Mouse (Mus musculus): ENCODE results near the gene Adcy7. TPM values are rescaled to one million over a fixed set of nuclear protein-coding genes. Genes with fewer than 3 reads are reported as not detected.

The Adcy7 gene
- polyA plus RNA-seq, 1 experiment from 2014 or later, result 2.1 TPM

- Histone ChIP-seq H3K4me2 (ENCODE audit: low read depth, low read length) (no peak overlapping the region), H3K27me3 (ENCODE audit: control insufficient read depth, insufficient read depth, low read length) (no peaks in the 10 kb centered on the region), H3K4me3 (ENCODE audit: low read depth, low read length) (no peak overlapping the region), H3K9me3 (replicated peaks; ENCODE audit: control insufficient read depth, low read length) (no peaks in the 10 kb centered on the region), H3K27ac (replicated peaks; ENCODE audit: low read depth, low read length) (no peak overlapping the region), H3K36me3 (replicated peaks; ENCODE audit: control insufficient read depth, insufficient read depth, low read depth, low read length) (no peaks in the 10 kb centered on the region), H3K4me1 (ENCODE audit: control insufficient read depth, insufficient read depth, low read length) (no peaks in the 10 kb centered on the region), H3K9ac (replicated peaks; ENCODE audit: low read length) (no peak overlapping the region)
- ATAC-seq (replicated peaks; ENCODE audit: insufficient number of reproducible peaks, low FRiP score, low TSS enrichment, low read depth) (no peak), DNase-seq (ENCODE audit: low spot score) (no peak)
- WGBS, result 75% methylated on average over 10 of the region's 10 CpGs
Measured at GRCm38 (mm10) chr8:88309274-88309873, 37.2 kb downstream of the Adcy7 start.

GRCm38 (mm10) chr8:88309881-88310280, 37.7 kb downstream of the Adcy7 start:
- ATAC-seq (replicated peaks; ENCODE audit: insufficient number of reproducible peaks, low FRiP score, low TSS enrichment, low read depth) (no peak), DNase-seq (ENCODE audit: low spot score) (no peak)
- no peaks in the 10 kb centered on the region for H3K36me3 ChIP-seq (replicated peaks; ENCODE audit: control insufficient read depth, insufficient read depth, low read depth, low read length)
- no peaks in the 10 kb centered on the region for H3K9me3 ChIP-seq (replicated peaks; ENCODE audit: control insufficient read depth, low read length)
- no peaks in the 10 kb centered on the region for H3K27me3 ChIP-seq (ENCODE audit: control insufficient read depth, insufficient read depth, low read length)
- H3K4me2 ChIP-seq (ENCODE audit: low read depth, low read length), result no peak overlapping the region
- no peak overlapping the region for H3K9ac ChIP-seq (replicated peaks; ENCODE audit: low read length)
- H3K4me3 ChIP-seq (ENCODE audit: low read depth, low read length), result no peak overlapping the region
- H3K27ac ChIP-seq (replicated peaks; ENCODE audit: low read depth, low read length), result no peak overlapping the region
- H3K4me1 ChIP-seq (ENCODE audit: control insufficient read depth, insufficient read depth, low read length), result no peaks in the 10 kb centered on the region
- 90% methylated on average over 7 of the region's 7 CpGs for WGBS

- no peak overlapping the region for H3K4me2 ChIP-seq (ENCODE audit: low read depth, low read length)
- DNase-seq (ENCODE audit: low spot score), result no peak
- 92% methylated on average over 13 of the region's 13 CpGs for WGBS
- H3K4me3 ChIP-seq (ENCODE audit: low read depth, low read length), result no peak overlapping the region
- no peaks in the 10 kb centered on the region for H3K4me1 ChIP-seq (ENCODE audit: control insufficient read depth, insufficient read depth, low read length)
- no peak overlapping the region for H3K9ac ChIP-seq (replicated peaks; ENCODE audit: low read length)
- H3K36me3 ChIP-seq (replicated peaks; ENCODE audit: control insufficient read depth, insufficient read depth, low read depth, low read length), result no peaks in the 10 kb centered on the region
- no peak for ATAC-seq (replicated peaks; ENCODE audit: insufficient number of reproducible peaks, low FRiP score, low TSS enrichment, low read depth)
- no peaks in the 10 kb centered on the region for H3K27me3 ChIP-seq (ENCODE audit: control insufficient read depth, insufficient read depth, low read length)
- H3K9me3 ChIP-seq (replicated peaks; ENCODE audit: control insufficient read depth, low read length), result no peaks in the 10 kb centered on the region
- H3K27ac ChIP-seq (replicated peaks; ENCODE audit: low read depth, low read length), result no peak overlapping the region
Measured at GRCm38 (mm10) chr8:88310286-88310685, 38.1 kb downstream of the Adcy7 start.

GRCm38 (mm10) chr8:88312966-88313365, 40.8 kb downstream of the Adcy7 start:
- Histone ChIP-seq H3K27me3 (ENCODE audit: control insufficient read depth, insufficient read depth, low read length) (no peaks in the 10 kb centered on the region), H3K4me3 (ENCODE audit: low read depth, low read length) (no peak overlapping the region), H3K4me1 (ENCODE audit: control insufficient read depth, insufficient read depth, low read length) (no peaks in the 10 kb centered on the region; the same call in 1 of the 2 replicates), H3K4me2 (ENCODE audit: low read depth, low read length) (no peak overlapping the region), H3K9ac (replicated peaks; ENCODE audit: low read length) (no peak overlapping the region), H3K27ac (replicated peaks; ENCODE audit: low read depth, low read length) (no peak overlapping the region), H3K36me3 (replicated peaks; ENCODE audit: control insufficient read depth, insufficient read depth, low read depth, low read length) (no peaks in the 10 kb centered on the region), H3K9me3 (replicated peaks; ENCODE audit: control insufficient read depth, low read length) (no peaks in the 10 kb centered on the region)
- WGBS, result 79% methylated on average over 8 of the region's 8 CpGs
- ATAC-seq (replicated peaks; ENCODE audit: insufficient number of reproducible peaks, low FRiP score, low TSS enrichment, low read depth) (no peak), DNase-seq (ENCODE audit: low spot score) (no peak)

GRCm38 (mm10) chr8:88313991-88314390, 41.8 kb downstream of the Adcy7 start:
- Histone ChIP-seq H3K4me1 (ENCODE audit: control insufficient read depth, insufficient read depth, low read length) (no peaks in the 10 kb centered on the region; the same call in 1 of the 2 replicates), H3K4me3 (ENCODE audit: low read depth, low read length) (no peak overlapping the region), H3K36me3 (replicated peaks; ENCODE audit: control insufficient read depth, insufficient read depth, low read depth, low read length) (no peaks in the 10 kb centered on the region), H3K9ac (replicated peaks; ENCODE audit: low read length) (no peak overlapping the region), H3K27me3 (ENCODE audit: control insufficient read depth, insufficient read depth, low read length) (no peaks in the 10 kb centered on the region), H3K9me3 (replicated peaks; ENCODE audit: control insufficient read depth, low read length) (no peaks in the 10 kb centered on the region), H3K27ac (replicated peaks; ENCODE audit: low read depth, low read length) (no peak overlapping the region), H3K4me2 (ENCODE audit: low read depth, low read length) (no peak overlapping the region)
- DNase-seq (ENCODE audit: low spot score) (no peak), ATAC-seq (replicated peaks; ENCODE audit: insufficient number of reproducible peaks, low FRiP score, low TSS enrichment, low read depth) (no peak)
- 90% methylated on average over 12 of the region's 12 CpGs for WGBS

- Histone ChIP-seq H3K4me3 (ENCODE audit: low read depth, low read length) (no peak overlapping the region), H3K27me3 (ENCODE audit: control insufficient read depth, insufficient read depth, low read length) (no peaks in the 10 kb centered on the region), H3K27ac (replicated peaks; ENCODE audit: low read depth, low read length) (no peak overlapping the region), H3K9ac (replicated peaks; ENCODE audit: low read length) (no peak overlapping the region), H3K4me2 (ENCODE audit: low read depth, low read length) (no peak overlapping the region), H3K36me3 (replicated peaks; ENCODE audit: control insufficient read depth, insufficient read depth, low read depth, low read length) (no peaks in the 10 kb centered on the region), H3K4me1 (ENCODE audit: control insufficient read depth, insufficient read depth, low read length) (no peaks in the 10 kb centered on the region; the same call in 1 of the 2 replicates), H3K9me3 (replicated peaks; ENCODE audit: control insufficient read depth, low read length) (no peaks in the 10 kb centered on the region)
- no peak for ATAC-seq (replicated peaks; ENCODE audit: insufficient number of reproducible peaks, low FRiP score, low TSS enrichment, low read depth)
- no peak for DNase-seq (ENCODE audit: low spot score)
- 92% methylated on average over 8 of the region's 8 CpGs for WGBS
Measured at GRCm38 (mm10) chr8:88315302-88315701, 43.1 kb downstream of the Adcy7 start.

GRCm38 (mm10) chr8:88316139-88316931, 44.1 kb downstream of the Adcy7 start:
- Histone ChIP-seq H3K4me3 (ENCODE audit: low read depth, low read length) (no peak overlapping the region), H3K9ac (replicated peaks; ENCODE audit: low read length) (no peak overlapping the region; the same call in 1 of the 2 replicates), H3K27ac (replicated peaks; ENCODE audit: low read depth, low read length) (no peak overlapping the region), H3K4me2 (ENCODE audit: low read depth, low read length) (no peak overlapping the region), H3K9me3 (replicated peaks; ENCODE audit: control insufficient read depth, low read length) (no peaks in the 10 kb centered on the region), H3K36me3 (replicated peaks; ENCODE audit: control insufficient read depth, insufficient read depth, low read depth, low read length) (no peaks in the 10 kb centered on the region), H3K27me3 (ENCODE audit: control insufficient read depth, insufficient read depth, low read length) (no peaks in the 10 kb centered on the region), H3K4me1 (ENCODE audit: control insufficient read depth, insufficient read depth, low read length) (no peaks in the 10 kb centered on the region; the same call in 1 of the 2 replicates)
- ATAC-seq (replicated peaks; ENCODE audit: insufficient number of reproducible peaks, low FRiP score, low TSS enrichment, low read depth), result no peak; the same call in 1 of the 2 replicates
- peak; percentile 21 for DNase-seq (ENCODE audit: low spot score)
- WGBS, result 32% methylated on average over 8 of the region's 8 CpGs

GRCm38 (mm10) chr8:88317341-88317740, 45.1 kb downstream of the Adcy7 start:
- H3K27ac ChIP-seq (replicated peaks; ENCODE audit: low read depth, low read length), result 0 out of 2 replicates have a peak overlapping the region, but pooled peaks have one; percentile 9
- peak; percentile 43 for DNase-seq (ENCODE audit: low spot score)
- 51% methylated on average over 5 of the region's 5 CpGs for WGBS

More at GRCm38 (mm10) chr8:88317341-88317740, 45.1 kb downstream of the Adcy7 start:
- Histone ChIP-seq H3K9me3 (replicated peaks; ENCODE audit: control insufficient read depth, low read length) (no peaks in the 10 kb centered on the region), H3K36me3 (replicated peaks; ENCODE audit: control insufficient read depth, insufficient read depth, low read depth, low read length) (no peaks in the 10 kb centered on the region), H3K9ac (replicated peaks; ENCODE audit: low read length) (no peak overlapping the region), H3K4me3 (ENCODE audit: low read depth, low read length) (no peak overlapping the region), H3K4me2 (ENCODE audit: low read depth, low read length) (no peak overlapping the region), H3K4me1 (ENCODE audit: control insufficient read depth, insufficient read depth, low read length) (no peaks in the 10 kb centered on the region; the same call in 1 of the 2 replicates), H3K27me3 (ENCODE audit: control insufficient read depth, insufficient read depth, low read length) (no peaks in the 10 kb centered on the region)
- no peak for ATAC-seq (replicated peaks; ENCODE audit: insufficient number of reproducible peaks, low FRiP score, low TSS enrichment, low read depth)
